Mouse (Mus musculus) neural tube, embryonic 15.5 days (tissue): ENCODE results near the gene Cdc42bpa. TPM values are rescaled to one million over a fixed set of nuclear protein-coding genes. Genes with fewer than 3 reads are reported as not detected.
A peak's percentile ranks its signal among the peaks of the same experiment; 100 is the strongest.

Source experiments
- ATAC-seq: fragments of 200-750 bp; cut with Nextera tagmentation; 2 replicates; pipeline ENCODE4 v1.8.0; 2017; ENCODE audit warnings: mild to moderate bottlenecking, moderate TSS enrichment, moderate library complexity; ENCODE audit not compliant: low FRiP score
- H3K27ac ChIP-seq: fragments of 300-500 bp; sonication (generic); replicated peaks from 2 replicates; pipeline ENCODE4 v1.5.1; 2015; ENCODE audit warnings: mild to moderate bottlenecking, inconsistent platforms
- H3K27me3 ChIP-seq: fragments of 300-500 bp; sonication (generic); replicated peaks from 2 replicates; pipeline ENCODE4 v1.6.1; 2015; ENCODE audit warnings: inconsistent platforms
- H3K36me3 ChIP-seq: fragments of 300-500 bp; sonication (generic); 2 replicates; pipeline ENCODE4 v1.6.1; 2015; ENCODE audit warnings: inconsistent platforms
- H3K4me1 ChIP-seq: fragments of 300-500 bp; sonication (generic); 2 replicates; pipeline ENCODE4 v1.6.1; 2015; ENCODE audit warnings: inconsistent platforms
- H3K4me2 ChIP-seq: fragments of 300-500 bp; sonication (generic); 2 replicates; pipeline ENCODE4 v1.6.1; 2015; ENCODE audit warnings: inconsistent platforms, mild to moderate bottlenecking, moderate library complexity
- H3K4me3 ChIP-seq: fragments of 300-500 bp; sonication (generic); replicated peaks from 2 replicates; pipeline ENCODE4 v1.5.1; 2015; ENCODE audit warnings: mild to moderate bottlenecking, inconsistent platforms
- H3K9ac ChIP-seq: fragments of 300-500 bp; sonication (generic); replicated peaks from 2 replicates; pipeline ENCODE4 v1.6.1; 2015; ENCODE audit warnings: mild to moderate bottlenecking, inconsistent platforms
- H3K9me3 ChIP-seq: fragments of 300-500 bp; sonication (generic); replicated peaks from 2 replicates; pipeline ENCODE4 v1.6.1; 2016; ENCODE audit warnings: inconsistent platforms
- WGBS: fragments of 180-500 bp; shearing (Covaris S2); methylation state at CpG from one replicate; pipeline ENCODE4 v1.1.7; 2015; ENCODE audit warnings: mixed read lengths; 5-methylcytosine and 5-hydroxymethylcytosine counted together
- polyA plus RNA-seq: library from polyadenylated mRNA; unstranded; fragments of >200 nt; fragmentation: Nextera tagmentation; extraction: Ambion mirVana; gene quantifications from 2 replicates; pipeline ENCODE4 v1.2.1, GENCODE M21; 2015

Cdc42bpa gene
- polyA plus RNA-seq, 1 experiment from 2014 or later: 24.6 TPM

- no peak overlapping the region for H3K4me3 ChIP-seq
- no peaks in the 10 kb centered on the region for H3K27me3 ChIP-seq
Observed at GRCm38 (mm10) chr1:180215044-180215443, 254.8 kb downstream of the Cdc42bpa start.

More at GRCm38 (mm10) chr1:180215044-180215443, 254.8 kb downstream of the Cdc42bpa start:
- H3K27ac ChIP-seq: no peak overlapping the region
- H3K9me3 ChIP-seq: no peaks in the 10 kb centered on the region
- H3K36me3 ChIP-seq: no peaks in the 10 kb centered on the region
- H3K9ac ChIP-seq: no peak overlapping the region
- H3K4me2 ChIP-seq: no peak overlapping the region
- no peaks in the 10 kb centered on the region for H3K4me1 ChIP-seq
- peak; percentile 24; the same call in 1 of the 2 replicates for ATAC-seq
- 21% methylated on average over 4 of the region's 4 CpGs for WGBS

Other genes starting within 250 kb of the Cdc42bpa start
- not detected in 2 replicates for gene Kif28, start 215.2 kb upstream of the Cdc42bpa start, polyA plus RNA-seq
- not detected in 2 replicates for gene Gm10518, start 157.1 kb upstream of the Cdc42bpa start, polyA plus RNA-seq
- gene Ahctf1, start 156.8 kb upstream of the Cdc42bpa start, polyA plus RNA-seq: 16.2 and 16.7 TPM in 2 replicates
- 3.4 and 5.8 TPM in 2 replicates for gene Coq8a, start 239.1 kb downstream of the Cdc42bpa start, polyA plus RNA-seq